Comparison of ENCODE assay signal across 24 mouse cellular contexts in genomic region chr9:15420677-15421076, GRCm38 (mm10).
DNase-seq lines count a peak whose midpoint lies in the region; ATAC-seq and TF ChIP-seq lines count a peak whose summit lies in the region.
"Had no signal": no experiment of that assay in that cellular context is flagged by ENCODE, and none has a peak within 500 bp of the region (broad histone marks: within the 10 kb centered on the region; RNA-seq: fewer than 3 reads in every experiment).

No protein-coding gene starts in this region.

- WGBS in hindbrain, embryonic 12.5 days = 48% methylated on average over 4 of the region's 4 CpGs
- 56% methylated on average over 4 of the region's 4 CpGs for WGBS in hindbrain, embryonic 10.5 days
- whole genome bisulfite sequencing in midbrain, embryonic 15.5 days = 45% methylated on average over 4 of the region's 4 CpGs
- WGBS in midbrain, embryonic 10.5 days = 79% methylated on average over 4 of the region's 4 CpGs
- 37% methylated on average over 4 of the region's 4 CpGs for WGBS in forebrain, embryonic 14.5 days
- WGBS in lung, adult 2 months = 57% methylated on average over 4 of the region's 4 CpGs

- no peaks in the 10 kb centered on the region for H3K9me3 ChIP-seq in hindbrain, embryonic 12.5 days (replicated peaks)
- H3K9me3 ChIP-seq in hindbrain, embryonic 10.5 days = no peaks in the 10 kb centered on the region
- H3K9me3 ChIP-seq in midbrain, embryonic 15.5 days = no peaks in the 10 kb centered on the region
- no peaks in the 10 kb centered on the region for H3K9me3 ChIP-seq in midbrain, embryonic 10.5 days (replicated peaks)
- H3K9me3 ChIP-seq in forebrain, embryonic 14.5 days (replicated peaks; ENCODE audit: control insufficient read depth, low read length) = no peaks in the 10 kb centered on the region
- H3K9me3 ChIP-seq: embryonic facial prominence, embryonic 15.5 days; heart, embryonic 15.5 days; limb, embryonic 13.5 days; liver, embryonic 12.5 days had no signal

- ATAC-seq in hindbrain, embryonic 12.5 days (ENCODE audit: low FRiP score) = 0 out of 2 replicates have a peak, but pooled peaks have one; percentile 14
- peak; percentile 41; the same call in 1 of the 2 replicates for ATAC-seq in midbrain, embryonic 15.5 days (replicated peaks)
- ATAC-seq in forebrain, embryonic 14.5 days = peak; percentile 63
- ATAC-seq: liver, embryonic 12.5 days had no signal

- no peak overlapping the region for H3K9ac ChIP-seq in hindbrain, embryonic 12.5 days
- no peak overlapping the region for H3K9ac ChIP-seq in midbrain, embryonic 15.5 days
- H3K9ac ChIP-seq in forebrain, embryonic 14.5 days (ENCODE audit: low read length) = no peak overlapping the region
- H3K9ac ChIP-seq: embryonic facial prominence, embryonic 15.5 days; heart, embryonic 15.5 days; limb, embryonic 13.5 days; liver, embryonic 12.5 days had no signal

- H3K27ac ChIP-seq in hindbrain, embryonic 12.5 days = no peak overlapping the region
- H3K27ac ChIP-seq in hindbrain, embryonic 10.5 days = no peak overlapping the region
- no peak overlapping the region for H3K27ac ChIP-seq in midbrain, embryonic 15.5 days
- H3K27ac ChIP-seq in midbrain, embryonic 10.5 days (replicated peaks) = no peak overlapping the region
- peak overlapping the region; percentile 35 for H3K27ac ChIP-seq in forebrain, embryonic 14.5 days (ENCODE audit: low read depth, low read length)
- H3K27ac ChIP-seq: embryonic facial prominence, embryonic 15.5 days; heart, embryonic 15.5 days; layer of hippocampus, adult 2 months; limb, embryonic 13.5 days; liver, embryonic 12.5 days had no signal

- no peak overlapping the region for H3K4me3 ChIP-seq in hindbrain, embryonic 12.5 days
- no peak overlapping the region for H3K4me3 ChIP-seq in hindbrain, embryonic 10.5 days
- H3K4me3 ChIP-seq in midbrain, embryonic 15.5 days = no peak overlapping the region
- no peak overlapping the region for H3K4me3 ChIP-seq in midbrain, embryonic 10.5 days
- H3K4me3 ChIP-seq in forebrain, embryonic 14.5 days (ENCODE audit: low read depth, low read length) = no peak overlapping the region
- no peak overlapping the region for H3K4me3 ChIP-seq in lung, adult 2 months (replicated peaks; ENCODE audit: extremely low read depth, low read depth, low read length)
- H3K4me3 ChIP-seq: embryonic facial prominence, embryonic 15.5 days; heart, embryonic 15.5 days; layer of hippocampus, adult 2 months; limb, embryonic 13.5 days; liver, embryonic 12.5 days had no signal

- H3K4me1 ChIP-seq in hindbrain, embryonic 12.5 days = peaks cover 10% of the 10 kb centered on the region
- peaks cover 23% of the 10 kb centered on the region for H3K4me1 ChIP-seq in hindbrain, embryonic 10.5 days (replicated peaks)
- peaks cover 12% of the 10 kb centered on the region for H3K4me1 ChIP-seq in midbrain, embryonic 15.5 days
- peaks cover 15% of the 10 kb centered on the region for H3K4me1 ChIP-seq in midbrain, embryonic 10.5 days
- H3K4me1 ChIP-seq in forebrain, embryonic 14.5 days (ENCODE audit: control insufficient read depth, insufficient read depth, low read length) = peaks cover 16% of the 10 kb centered on the region
- no peaks in the 10 kb centered on the region for H3K4me1 ChIP-seq in lung, adult 2 months (ENCODE audit: control insufficient read depth, insufficient read depth, low read length)
- H3K4me1 ChIP-seq: liver, embryonic 12.5 days had no signal

- H3K27me3 ChIP-seq in hindbrain, embryonic 12.5 days = no peaks in the 10 kb centered on the region
- H3K27me3 ChIP-seq in hindbrain, embryonic 10.5 days (ENCODE audit: insufficient read depth, poor library complexity, severe bottlenecking) = no peaks in the 10 kb centered on the region
- H3K27me3 ChIP-seq in midbrain, embryonic 15.5 days (replicated peaks) = no peaks in the 10 kb centered on the region
- H3K27me3 ChIP-seq in midbrain, embryonic 10.5 days (ENCODE audit: low read depth, poor library complexity, severe bottlenecking) = no peaks in the 10 kb centered on the region
- H3K27me3 ChIP-seq in forebrain, embryonic 14.5 days (replicated peaks; ENCODE audit: control insufficient read depth, insufficient read depth, low read length) = no peaks in the 10 kb centered on the region
- H3K27me3 ChIP-seq: embryonic facial prominence, embryonic 15.5 days; heart, embryonic 15.5 days; limb, embryonic 13.5 days; liver, embryonic 12.5 days had no signal

- DNase-seq in hindbrain, embryonic 10.5 days (ENCODE audit: low spot score) = no peak
- DNase-seq in midbrain, embryonic 10.5 days (ENCODE audit: low spot score) = no peak
- peak; percentile 75 for DNase-seq in forebrain, embryonic 14.5 days (ENCODE audit: low spot score)
- peak; percentile 9 for DNase-seq in gonadal fat pad, adult 2 months (ENCODE audit: low read depth)
- no peak for DNase-seq in layer of hippocampus, postnatal 36 days
- DNase-seq in lung, adult 2 months = no peak
- DNase-seq: adrenal gland, adult 2 months; cerebellum, adult 18-20 months; cerebellum, postnatal 14 days; gastrocnemius, postnatal 25 days; heart, postnatal 36 days; kidney, adult 18-20 months; kidney, postnatal 10 days; lung, adult 18-20 months; right cerebral cortex, adult 18-20 months; right cerebral cortex, postnatal 4 days; thymus, postnatal 14 days had no signal

- no peak overlapping the region for H3K4me2 ChIP-seq in hindbrain, embryonic 12.5 days (replicated peaks)
- H3K4me2 ChIP-seq in midbrain, embryonic 15.5 days = no peak overlapping the region
- no peak overlapping the region for H3K4me2 ChIP-seq in forebrain, embryonic 14.5 days (ENCODE audit: low read length)
- H3K4me2 ChIP-seq: embryonic facial prominence, embryonic 15.5 days; heart, embryonic 15.5 days; limb, embryonic 13.5 days; liver, embryonic 12.5 days had no signal

- no peak for TF ChIP-seq POLR2A in lung, adult 2 months (IDR thresholded peaks at IDR 0.05; ENCODE audit: borderline replicate concordance, extremely low read depth, low read depth, low read length)

- no peak for TF ChIP-seq CTCF in lung, adult 2 months (IDR thresholded peaks at IDR 0.05; ENCODE audit: insufficient read depth, low read length)

- no peaks in the 10 kb centered on the region for H3K36me3 ChIP-seq in hindbrain, embryonic 12.5 days
- no peaks in the 10 kb centered on the region for H3K36me3 ChIP-seq in hindbrain, embryonic 10.5 days
- no peaks in the 10 kb centered on the region for H3K36me3 ChIP-seq in midbrain, embryonic 15.5 days (replicated peaks)
- H3K36me3 ChIP-seq in midbrain, embryonic 10.5 days = no peaks in the 10 kb centered on the region
- H3K36me3 ChIP-seq in forebrain, embryonic 14.5 days (ENCODE audit: control insufficient read depth, insufficient read depth, low read length) = no peaks in the 10 kb centered on the region
- H3K36me3 ChIP-seq: embryonic facial prominence, embryonic 15.5 days; heart, embryonic 15.5 days; limb, embryonic 13.5 days; liver, embryonic 12.5 days had no signal

Comparison
In these comparisons a context has a peak if more than half of its experiments do, and no peak if none do; other contexts are left out.
1. DNase-seq: peak in forebrain, embryonic 14.5 days (single experiment) and gonadal fat pad, adult 2 months (single experiment); none in hindbrain, embryonic 10.5 days (single experiment), midbrain, embryonic 10.5 days (single experiment), layer of hippocampus, postnatal 36 days (0 of 2) and lung, adult 2 months (single experiment).
2. Peak in every context shown above with its lines, with median percentiles within 50 percentile points of each other: ATAC-seq.